Mouse (Mus musculus) megakaryocyte-erythroid progenitor cell, adult 5-6 weeks (primary cell): ENCODE measurements around the gene Nr2f6. TPM values are rescaled to one million over a fixed set of nuclear protein-coding genes. Genes with fewer than 3 reads are reported as not detected.
"Not testable (repeated sequence)": the region's sequence is repeated elsewhere in the genome, so short reads cannot be mapped to it uniquely, and the experiment has no call there.

Source experiments
- ATAC-seq: replicated peaks from 2 replicates; pipeline ENCODE4 v1.8.0; 2016; ENCODE audit warnings: mild to moderate bottlenecking, inconsistent platforms; ENCODE audit not compliant: severe bottlenecking, poor library complexity, low FRiP score, low TSS enrichment
- total RNA-seq, 2 experiments: library from RNA; stranded (forward) in 1 of 2; stranded (reverse) in 1 of 2; fragments of 200-1000, 215-1000 nt in 1 of 2; fragments of >200 nt in 1 of 2; fragmentation: Nextera tagmentation in 1 of 2; gene quantifications; 2 replicates each; pipeline ENCODE4 v1.2.3; 2014 to 2017

Nr2f6 gene
- total RNA-seq, 2 experiments from 2014 or later = 3.2 TPM; not detected in 1

- no peak for ATAC-seq
Measured at GRCm38 (mm10) chr8:71370711-71371235, 11.0 kb downstream of the Nr2f6 start.

- no peak for ATAC-seq
Measured at GRCm38 (mm10) chr8:71369040-71369718, 12.6 kb downstream of the Nr2f6 start.

DNA sequence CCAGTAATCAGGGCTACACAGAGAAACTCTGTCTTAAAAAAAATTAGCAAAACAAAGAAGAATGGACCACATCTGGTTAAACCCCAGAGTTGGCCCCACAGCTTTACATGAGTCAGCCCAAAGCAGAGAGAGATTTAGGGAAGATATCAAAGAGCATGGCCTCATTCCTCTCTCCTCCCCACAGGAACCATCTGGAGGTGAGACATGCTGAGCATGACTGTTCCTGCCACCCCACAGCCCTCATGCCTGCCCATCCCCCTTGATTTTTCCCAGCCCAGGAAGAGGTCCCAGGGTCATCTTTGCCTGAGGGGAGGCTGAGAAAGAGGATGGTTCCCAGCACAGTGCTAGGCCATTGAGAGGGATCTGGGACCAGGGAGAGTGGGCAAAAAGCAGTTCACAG, 13.4 kb downstream of the Nr2f6 start:
- ATAC-seq = no peak

GRCm38 (mm10) chr8:71367529-71368176, 14.1 kb downstream of the Nr2f6 start:
- ATAC-seq = no peak; the same call in 1 of the 2 replicates

DNA sequence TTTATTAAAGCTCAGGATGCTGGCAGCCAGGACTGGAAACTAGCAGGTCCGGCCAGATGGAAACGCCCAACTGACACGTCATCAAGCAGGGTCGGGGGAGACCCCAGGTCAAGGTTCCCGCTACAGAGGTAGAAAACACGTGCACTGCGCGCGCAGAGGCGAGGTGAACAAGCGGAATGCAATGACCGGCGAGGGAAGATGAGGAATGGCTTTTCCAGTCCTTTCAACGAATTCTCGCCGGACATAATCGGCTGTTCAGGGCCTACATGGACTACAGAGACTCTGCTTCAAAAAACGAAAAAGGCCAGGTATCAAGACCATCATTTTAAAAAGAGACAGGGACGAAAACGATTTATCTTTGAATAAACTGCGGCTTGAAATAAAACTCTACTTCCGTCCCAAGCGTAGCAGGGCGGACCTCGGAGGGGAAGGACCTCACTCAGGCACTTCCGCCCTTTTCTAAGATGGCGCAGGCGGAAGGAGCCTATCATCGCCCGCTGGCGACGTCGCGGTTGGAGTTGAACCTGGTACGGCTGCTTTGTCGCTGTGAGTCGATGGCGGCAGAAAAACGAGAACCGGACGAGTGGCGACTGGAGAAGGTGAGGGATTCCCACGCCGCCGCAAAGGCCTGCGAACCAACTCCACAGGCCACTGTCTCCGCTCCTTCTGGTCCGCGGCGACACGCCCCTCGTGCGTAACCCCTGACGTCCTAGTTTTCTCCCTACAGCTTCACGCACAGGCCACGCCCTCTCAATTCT, 14.8 kb downstream of the Nr2f6 start, which contains the start of gene Use1:
TSS of gene Use1 (plus strand) at position 78 of the 758 bp plus-strand sequence.
- peak; percentile 85 for ATAC-seq

- ATAC-seq = no peak
Measured at GRCm38 (mm10) chr8:71358026-71358425, 23.7 kb downstream of the Nr2f6 start.

DNA sequence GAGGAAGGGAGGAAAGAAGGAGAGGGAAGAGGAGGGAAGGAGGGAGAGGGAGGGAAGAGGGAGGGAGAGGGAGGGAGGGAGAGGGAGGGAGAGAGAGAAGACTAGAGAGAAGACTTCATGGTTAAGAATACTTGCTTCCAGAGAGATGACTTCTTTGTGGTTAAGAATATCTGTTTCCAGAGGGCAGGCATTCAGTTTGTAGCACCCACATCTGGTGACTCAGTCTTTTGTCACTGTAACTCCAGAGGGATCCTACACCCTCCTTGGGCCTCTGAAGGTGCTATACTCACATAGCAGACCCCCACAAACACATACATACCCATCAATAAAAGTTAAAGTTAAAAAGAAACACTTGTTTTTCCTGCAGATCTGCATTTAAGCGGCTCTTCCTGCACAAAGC, 30.2 kb downstream of the Nr2f6 start:
- no peak for ATAC-seq

DNA sequence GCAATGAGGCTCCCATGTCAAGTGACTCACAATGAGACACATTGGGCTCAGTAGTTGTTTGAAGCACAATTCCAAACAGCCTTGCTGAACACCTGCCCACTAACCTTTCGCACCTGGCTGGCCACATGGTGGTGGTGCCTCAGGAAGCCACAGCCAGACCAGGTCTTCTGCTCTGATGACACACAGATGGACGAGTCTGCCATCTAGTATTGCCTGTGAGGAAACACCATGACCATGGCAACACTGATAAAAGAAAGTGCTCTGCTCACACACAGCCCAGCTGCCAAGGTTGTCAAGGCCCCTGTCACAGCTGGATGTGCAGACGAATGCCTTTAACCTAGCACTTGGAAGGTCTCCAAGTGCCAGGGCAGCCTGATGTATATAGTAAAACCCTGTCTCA, 30.6 kb downstream of the Nr2f6 start:
- no peak for ATAC-seq

DNA sequence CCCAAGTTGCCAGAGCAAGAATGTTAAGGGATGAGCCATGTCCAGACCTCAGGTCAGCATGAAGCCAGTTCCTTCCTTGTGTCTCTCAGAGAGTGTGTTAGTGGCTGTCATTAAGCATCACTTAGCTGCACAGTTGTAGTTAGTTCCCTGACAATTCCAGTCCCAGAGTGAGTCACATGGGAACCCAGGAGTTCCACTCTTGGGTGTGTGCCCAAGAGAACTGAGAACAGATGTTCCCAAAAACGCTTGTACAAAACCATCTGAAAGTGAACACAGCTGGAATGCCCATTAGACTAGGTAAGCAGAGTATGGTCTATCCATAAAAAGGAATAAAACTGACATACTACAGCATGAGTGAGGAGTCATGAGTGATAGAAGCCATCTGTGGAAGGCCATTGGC, 35.2 kb downstream of the Nr2f6 start:
- ATAC-seq = no peak

DNA sequence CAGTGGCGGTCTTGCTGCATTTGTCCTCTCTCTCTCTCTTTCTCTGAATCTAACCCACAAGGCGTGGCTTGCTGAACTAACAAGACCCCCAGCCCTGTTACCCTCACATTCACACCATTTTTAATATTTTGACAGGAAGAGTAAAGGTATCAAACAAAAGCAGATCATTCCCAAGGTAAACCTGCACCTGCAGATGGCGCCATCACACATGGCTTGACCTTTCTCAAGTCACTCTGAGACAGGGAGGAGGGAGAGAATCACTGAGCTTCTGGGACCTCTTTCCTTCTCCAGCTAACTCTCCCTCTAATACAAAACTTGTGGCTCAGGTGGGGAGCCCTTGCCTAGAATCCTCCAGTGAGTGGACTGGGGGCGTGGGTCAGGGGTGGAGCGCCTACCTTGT, 41.1 kb downstream of the Nr2f6 start:
- 0 out of 2 replicates have a peak, but pooled peaks have one; percentile 42 for ATAC-seq

DNA sequence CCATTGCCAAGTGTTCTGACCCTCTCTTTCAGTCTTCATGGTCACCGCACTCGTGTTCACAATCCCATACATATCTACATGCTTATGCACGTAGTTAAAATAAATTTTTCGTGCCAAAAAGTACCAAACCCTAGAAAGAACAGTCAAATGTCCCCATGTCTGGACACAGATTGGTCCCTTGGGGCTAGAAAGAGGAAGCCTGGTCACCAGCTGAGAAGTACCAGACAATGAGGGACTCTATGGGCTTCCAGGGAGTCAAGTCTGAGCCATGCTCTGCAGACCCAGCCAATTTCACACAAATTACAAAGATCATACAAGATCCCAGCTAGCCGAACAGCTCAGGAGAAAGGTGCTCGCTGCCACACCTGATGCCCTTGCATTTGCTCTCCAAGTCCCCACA, 43.9 kb downstream of the Nr2f6 start:
- ATAC-seq = not testable (repeated sequence)

GRCm38 (mm10) chr8:71324848-71325247, 56.9 kb downstream of the Nr2f6 start:
- peak; percentile 72 for ATAC-seq

Other genes starting within 250 kb of the Nr2f6 start
- gene Myo9b, start 109.2 kb downstream of the Nr2f6 start, total RNA-seq (2014; fragmentation: Nextera tagmentation) = 32.9 and 33.2 TPM in 2 replicates
- 17.6 and 20.4 TPM in 2 replicates for gene Myo9b, start 109.2 kb downstream of the Nr2f6 start, total RNA-seq (2017)
- 22.9 and 30.6 TPM in 2 replicates for gene Haus8, start 109.0 kb downstream of the Nr2f6 start, total RNA-seq (2014; fragmentation: Nextera tagmentation)
- 44.1 and 47.5 TPM in 2 replicates for gene Haus8, start 109.0 kb downstream of the Nr2f6 start, total RNA-seq (2017)
- gene Use1, start 15.1 kb downstream of the Nr2f6 start, total RNA-seq (2014; fragmentation: Nextera tagmentation) = 147 and 161 TPM in 2 replicates
- 129 and 139 TPM in 2 replicates for gene Use1, start 15.1 kb downstream of the Nr2f6 start, total RNA-seq (2017)
- 6.4 and 7.4 TPM in 2 replicates for gene Ocel1, start 10.7 kb downstream of the Nr2f6 start, total RNA-seq (2014; fragmentation: Nextera tagmentation)
- 8.1 and 13.8 TPM in 2 replicates for gene Ocel1, start 10.7 kb downstream of the Nr2f6 start, total RNA-seq (2017)
- gene Ushbp1, start 13.8 kb upstream of the Nr2f6 start, total RNA-seq (2014; fragmentation: Nextera tagmentation) = not detected in 2 replicates
- not detected in 2 replicates for gene Ushbp1, start 13.8 kb upstream of the Nr2f6 start, total RNA-seq (2017)
- gene Babam1, start 14.9 kb upstream of the Nr2f6 start, total RNA-seq (2014; fragmentation: Nextera tagmentation) = 107 and 130 TPM in 2 replicates
- 73.7 and 90.2 TPM in 2 replicates for gene Babam1, start 14.9 kb upstream of the Nr2f6 start, total RNA-seq (2017)
- gene Ankle1, start 24.1 kb upstream of the Nr2f6 start, total RNA-seq (2014; fragmentation: Nextera tagmentation) = 42.2 and 46.2 TPM in 2 replicates
- 13.3 and 23.5 TPM in 2 replicates for gene Ankle1, start 24.1 kb upstream of the Nr2f6 start, total RNA-seq (2017)
- 5.3 and 7.1 TPM in 2 replicates for gene Abhd8, start 81.7 kb upstream of the Nr2f6 start, total RNA-seq (2014; fragmentation: Nextera tagmentation)
- 4.7 and 6.3 TPM in 2 replicates for gene Abhd8, start 81.7 kb upstream of the Nr2f6 start, total RNA-seq (2017)
- 82.3 and 120 TPM in 2 replicates for gene Mrpl34, start 83.0 kb upstream of the Nr2f6 start, total RNA-seq (2014; fragmentation: Nextera tagmentation)
- 46.7 and 63.4 TPM in 2 replicates for gene Mrpl34, start 83.0 kb upstream of the Nr2f6 start, total RNA-seq (2017)
- gene Dda1, start 87.2 kb upstream of the Nr2f6 start, total RNA-seq (2014; fragmentation: Nextera tagmentation) = 31.4 and 47.5 TPM in 2 replicates
- 13.3 and 19.6 TPM in 2 replicates for gene Dda1, start 87.2 kb upstream of the Nr2f6 start, total RNA-seq (2017)
- gene Ano8, start 104.0 kb upstream of the Nr2f6 start, total RNA-seq (2014; fragmentation: Nextera tagmentation) = 2.4 and 4.5 TPM in 2 replicates
- gene Ano8, start 104.0 kb upstream of the Nr2f6 start, total RNA-seq (2017) = 2.3 and 3.4 TPM in 2 replicates
- gene Gtpbp3, start 106.1 kb upstream of the Nr2f6 start, total RNA-seq (2014; fragmentation: Nextera tagmentation) = 15.1 and 20.3 TPM in 2 replicates
- 18.7 and 32.1 TPM in 2 replicates for gene Gtpbp3, start 106.1 kb upstream of the Nr2f6 start, total RNA-seq (2017)
- gene Plvap, start 129.8 kb upstream of the Nr2f6 start, total RNA-seq (2014; fragmentation: Nextera tagmentation) = 7.2 and 8.9 TPM in 2 replicates
- gene Plvap, start 129.8 kb upstream of the Nr2f6 start, total RNA-seq (2017) = 6.9 and 9.3 TPM in 2 replicates
- not detected in 2 replicates for gene Ccdc194, start 143.8 kb upstream of the Nr2f6 start, total RNA-seq (2014; fragmentation: Nextera tagmentation)
- not detected in 2 replicates for gene Ccdc194, start 143.8 kb upstream of the Nr2f6 start, total RNA-seq (2017)
- 31.1 and 46.7 TPM in 2 replicates for gene Bst2, start 155.5 kb upstream of the Nr2f6 start, total RNA-seq (2014; fragmentation: Nextera tagmentation)
- gene Bst2, start 155.5 kb upstream of the Nr2f6 start, total RNA-seq (2017) = 34.9 and 90.9 TPM in 2 replicates
- gene Mvb12a, start 161.0 kb upstream of the Nr2f6 start, total RNA-seq (2014; fragmentation: Nextera tagmentation) = 19.9 and 24.4 TPM in 2 replicates
- gene Mvb12a, start 161.0 kb upstream of the Nr2f6 start, total RNA-seq (2017) = 23.9 and 31.7 TPM in 2 replicates
- not detected in 2 replicates for gene Tmem221, start 176.9 kb upstream of the Nr2f6 start, total RNA-seq (2014; fragmentation: Nextera tagmentation)
- gene Tmem221, start 176.9 kb upstream of the Nr2f6 start, total RNA-seq (2017) = not detected in 2 replicates
- gene Nxnl1, start 184.6 kb upstream of the Nr2f6 start, total RNA-seq (2014; fragmentation: Nextera tagmentation) = not detected in 2 replicates
- gene Nxnl1, start 184.6 kb upstream of the Nr2f6 start, total RNA-seq (2017) = not detected in 2 replicates
- 3.0 and 6.3 TPM in 2 replicates for gene Slc27a1, start 186.9 kb upstream of the Nr2f6 start, total RNA-seq (2014; fragmentation: Nextera tagmentation)
- 0.95 and 3.1 TPM in 2 replicates for gene Slc27a1, start 186.9 kb upstream of the Nr2f6 start, total RNA-seq (2017)
- 104 and 132 TPM in 2 replicates for gene Pgls, start 210.2 kb upstream of the Nr2f6 start, total RNA-seq (2014; fragmentation: Nextera tagmentation)
- 76.2 and 80.7 TPM in 2 replicates for gene Pgls, start 210.2 kb upstream of the Nr2f6 start, total RNA-seq (2017)
- 15.9 and 42.5 TPM in 2 replicates for gene Fam129c, start 215.7 kb upstream of the Nr2f6 start, total RNA-seq (2014; fragmentation: Nextera tagmentation)
- 0.14 and 15.0 TPM in 2 replicates for gene Fam129c, start 215.7 kb upstream of the Nr2f6 start, total RNA-seq (2017)
- gene Colgalt1, start 229.0 kb upstream of the Nr2f6 start, total RNA-seq (2014; fragmentation: Nextera tagmentation) = 55.8 and 58.0 TPM in 2 replicates
- 40.1 and 44.4 TPM in 2 replicates for gene Colgalt1, start 229.0 kb upstream of the Nr2f6 start, total RNA-seq (2017)